Mouse (Mus musculus): ENCODE measurements around the gene Gpn3.
A peak's percentile ranks its signal among the peaks of the same experiment; 100 is the strongest.

The Gpn3 gene

DNA sequence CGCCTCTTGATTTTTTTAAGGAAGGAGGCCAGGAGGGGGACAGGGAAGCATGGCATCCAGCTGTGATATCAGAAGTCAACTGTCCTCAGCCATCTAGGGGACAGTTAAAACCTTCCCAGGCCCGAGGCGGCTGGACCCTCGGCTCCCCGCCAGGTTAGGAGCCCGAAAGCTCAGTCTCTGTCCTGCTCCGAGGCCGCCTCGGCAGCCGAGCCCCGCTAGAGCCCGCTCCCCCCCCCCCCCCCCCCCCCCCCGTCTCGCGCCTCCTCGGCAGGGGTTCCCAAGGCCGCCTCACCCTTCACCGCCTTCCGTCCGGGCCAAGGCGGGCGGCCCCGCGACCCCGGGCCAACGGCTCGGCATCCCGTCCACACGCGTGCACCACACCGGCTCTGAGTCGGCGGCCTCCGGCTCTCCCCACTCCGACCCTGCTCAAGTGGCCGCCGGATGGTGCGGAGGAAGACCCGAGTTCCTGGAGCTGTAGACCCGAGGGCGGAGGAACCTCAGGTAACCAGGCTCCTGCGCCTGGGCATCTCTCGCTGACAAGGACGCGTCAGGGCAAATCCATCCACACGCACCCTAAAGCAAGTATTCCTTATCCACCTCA, at the start of gene Gpn3:
TSS of gene Gpn3 (plus strand) at position 286 of the 601 bp plus-strand sequence.
- DNase-seq: no peak

DNA sequence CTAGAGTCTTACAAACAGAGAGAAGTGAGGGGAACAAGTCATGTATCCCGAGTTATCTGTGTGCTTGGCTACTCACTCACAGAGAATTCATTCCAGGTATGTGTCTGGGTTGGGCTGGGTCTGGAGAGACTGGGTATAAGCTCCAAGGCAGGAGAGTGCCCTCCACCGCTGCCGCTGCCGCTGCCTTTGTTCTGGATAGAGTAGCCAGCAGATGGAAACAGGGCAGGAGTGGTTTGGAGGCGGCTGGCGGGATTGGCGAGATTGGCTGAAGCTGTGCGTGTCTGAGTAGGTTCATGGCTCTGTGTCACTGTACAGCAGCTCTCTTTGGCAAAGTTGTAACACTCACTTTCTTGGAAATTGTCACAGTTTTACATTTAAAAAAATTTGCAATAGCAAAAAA, 48.2 kb upstream of the Gpn3 start:
- no peak for DNase-seq

DNA sequence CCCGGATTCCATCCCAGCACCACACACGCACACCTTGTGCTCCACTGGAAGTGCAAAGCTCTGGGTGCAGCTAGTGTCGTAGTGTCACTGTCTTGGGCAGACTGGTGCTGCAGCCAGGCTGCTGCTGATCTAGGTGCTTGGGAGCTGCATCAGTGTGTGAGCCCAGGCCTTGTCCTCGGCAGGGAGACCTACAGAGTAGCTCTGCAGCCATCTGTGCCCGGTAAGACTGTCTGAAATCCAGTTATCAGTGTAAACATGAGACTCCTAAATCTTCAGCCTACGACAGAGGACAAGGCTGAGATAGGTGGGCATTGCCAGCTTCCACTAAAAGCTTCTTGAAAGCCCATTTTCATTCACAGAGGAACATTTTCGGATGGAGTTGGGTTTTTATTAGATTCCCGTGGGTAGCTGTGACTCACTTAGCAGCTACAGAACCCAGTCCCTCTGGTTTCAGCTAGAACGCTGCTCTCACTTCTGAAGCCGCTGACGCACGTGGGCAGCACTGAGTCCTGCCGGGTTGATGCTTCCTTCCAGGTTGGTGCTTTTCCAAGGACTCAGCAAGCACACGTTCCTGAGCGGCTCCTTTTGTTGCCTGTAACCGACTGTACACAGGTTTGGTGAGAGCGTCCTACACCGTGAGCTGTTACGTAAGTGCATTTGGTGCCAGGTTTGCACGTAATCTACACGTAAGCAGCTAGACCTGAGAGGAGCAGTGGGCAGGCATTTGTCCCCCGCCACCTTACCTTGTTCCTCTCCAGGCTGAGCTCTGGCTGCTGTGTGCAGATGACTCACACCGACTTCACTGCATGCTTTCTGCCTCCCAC, 46.9 kb upstream of the Gpn3 start:
- DNase-seq: no peak

DNA sequence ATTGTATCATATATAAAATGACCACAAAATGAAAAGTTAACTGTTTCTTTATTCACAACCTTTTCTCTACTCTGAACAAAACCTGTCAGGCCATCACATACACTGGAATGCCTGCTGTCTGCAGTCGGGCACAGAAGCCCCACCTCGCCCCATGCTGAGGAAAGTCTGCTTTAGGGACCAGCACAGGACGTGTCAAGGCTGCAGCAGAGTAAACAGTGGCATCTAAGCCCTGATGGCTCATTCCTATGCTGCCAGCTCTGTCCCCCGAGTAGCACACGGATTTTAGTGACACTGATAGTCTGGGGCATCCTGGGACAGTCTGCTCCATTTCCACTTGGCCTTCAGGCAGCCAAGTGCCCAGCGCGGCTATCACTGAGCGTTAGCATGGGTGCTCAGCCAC, 46.2 kb upstream of the Gpn3 start:
- DNase-seq: no peak

DNA sequence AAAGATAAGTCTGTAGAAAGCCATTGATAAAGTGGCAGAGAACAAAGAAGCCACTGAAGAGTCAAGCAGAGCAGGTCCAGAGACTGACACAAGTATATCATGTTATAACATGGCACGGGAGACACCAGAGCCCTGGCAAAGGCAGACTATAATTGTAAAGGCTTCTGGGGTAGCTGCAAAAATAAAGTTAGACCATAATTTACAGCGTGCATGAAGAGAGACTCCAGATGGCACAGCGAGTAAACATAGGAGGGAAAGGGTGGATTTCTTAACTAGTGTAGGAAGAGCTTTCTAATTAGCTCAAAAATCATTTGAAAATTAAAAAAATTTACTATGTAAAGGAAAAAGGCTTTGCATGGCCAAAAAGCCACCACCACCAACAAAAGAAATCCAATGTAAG, 44.4 kb upstream of the Gpn3 start:
- DNase-seq: no peak

DNA sequence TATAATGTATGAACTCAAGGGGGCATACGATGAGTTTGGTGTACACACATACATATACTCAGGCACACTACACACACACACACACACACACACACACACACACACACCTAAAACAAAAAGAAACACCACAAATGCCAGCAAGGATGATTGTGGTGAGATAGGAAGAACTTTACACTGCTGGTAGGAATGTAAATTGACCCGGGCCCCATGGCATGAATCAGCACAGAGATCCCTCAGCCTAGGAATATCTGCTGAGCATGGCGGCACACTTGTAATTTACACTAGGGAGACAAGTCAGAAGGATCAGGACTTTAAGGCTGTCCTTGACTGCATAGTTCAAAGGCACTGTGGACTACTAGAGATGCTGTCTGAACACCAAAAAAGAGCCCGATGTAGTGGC, 41.4 kb upstream of the Gpn3 start:
- DNase-seq: no peak

DNA sequence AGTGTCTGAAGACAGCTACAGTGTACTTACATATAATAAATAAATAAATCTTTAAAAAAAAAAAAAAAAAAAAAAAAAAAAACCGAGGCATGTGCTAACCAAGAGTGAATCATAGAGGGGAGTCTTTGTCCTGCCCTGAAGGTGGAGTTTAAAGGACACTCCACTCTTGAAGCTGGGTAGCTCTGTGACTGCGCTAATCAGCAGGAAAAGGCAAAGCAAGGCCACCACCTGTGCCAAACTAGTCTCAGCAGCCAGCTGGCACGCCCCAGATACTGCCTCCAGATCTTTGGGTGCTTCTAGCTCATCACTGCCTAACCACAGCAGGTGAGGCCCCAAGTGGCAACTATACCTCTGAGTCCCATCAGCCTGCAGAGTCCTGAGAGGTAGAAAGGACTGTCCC, 37.0 kb upstream of the Gpn3 start:
- no peak for DNase-seq

DNA sequence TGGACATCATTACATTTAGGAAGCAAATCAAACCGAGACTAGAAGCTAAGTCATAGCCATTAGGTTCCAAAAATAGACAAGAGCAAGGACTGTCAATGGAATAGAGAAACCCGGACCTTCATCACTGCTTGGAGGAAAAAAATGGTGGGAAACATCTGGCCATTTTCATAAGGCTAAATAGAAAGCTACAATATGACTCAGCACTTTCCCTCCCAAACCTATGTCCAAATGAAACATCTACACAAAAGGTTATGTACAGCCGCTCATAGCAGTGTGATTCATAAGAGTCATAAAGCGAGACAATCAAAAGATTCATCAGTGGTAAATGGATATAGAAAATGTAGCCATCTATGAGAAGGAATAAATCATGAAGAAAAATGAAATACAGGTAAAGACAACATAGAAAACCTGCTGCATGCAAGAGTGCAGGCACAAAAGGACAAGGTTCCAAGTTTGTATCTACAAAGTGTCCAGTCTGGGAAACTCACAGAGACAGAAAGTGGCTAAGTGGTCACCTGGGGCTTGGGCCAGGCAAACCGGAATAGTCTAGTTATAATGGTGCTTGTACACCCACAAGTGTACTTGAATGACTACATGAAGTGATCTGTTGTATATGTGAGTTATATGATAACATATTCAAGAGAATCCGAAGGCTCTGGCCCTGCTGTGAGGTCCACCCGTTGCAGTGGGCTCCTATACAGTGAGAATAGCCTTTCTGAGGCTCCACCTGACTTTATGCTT, 35.0 kb upstream of the Gpn3 start:
- DNase-seq: no peak

DNA sequence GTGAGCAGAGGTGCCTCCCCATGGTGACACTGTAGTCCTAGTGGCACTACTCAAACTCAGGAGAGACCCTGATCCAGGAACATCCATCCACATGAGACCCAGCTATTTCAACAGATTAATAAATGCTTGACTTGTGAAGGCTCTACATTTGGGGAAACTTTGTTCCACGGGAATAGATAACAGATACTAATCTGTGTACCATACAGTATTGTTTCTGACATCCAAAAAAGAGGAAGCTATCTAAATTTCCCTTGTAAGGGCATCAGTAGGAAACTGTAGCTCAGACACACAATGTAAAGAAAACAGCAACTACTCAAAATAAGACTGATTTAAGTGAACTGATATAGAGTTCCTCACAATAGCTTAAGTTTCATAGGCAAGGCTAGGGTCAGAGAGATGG, 28.8 kb upstream of the Gpn3 start:
- no peak for DNase-seq

DNA sequence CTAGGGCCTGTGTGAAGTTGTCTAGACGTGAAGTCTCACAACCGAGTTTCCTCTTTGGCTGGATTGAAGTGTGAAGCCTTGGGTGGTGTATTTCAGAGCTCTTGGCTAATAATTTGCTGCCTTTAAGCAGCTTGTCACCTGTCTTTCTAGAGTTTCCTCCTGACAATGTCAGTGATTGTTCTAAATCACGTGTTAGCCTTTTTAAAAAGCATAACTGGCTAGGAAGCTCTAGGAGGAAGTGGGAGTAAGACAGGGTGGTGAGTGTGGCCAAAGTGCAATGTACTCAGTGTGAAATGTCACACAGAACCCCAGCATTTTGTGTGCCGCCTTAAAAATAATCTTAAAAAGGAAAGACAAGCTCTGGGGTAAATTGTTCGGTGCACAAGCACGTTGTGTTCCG, 27.9 kb upstream of the Gpn3 start:
- no peak for DNase-seq

DNA sequence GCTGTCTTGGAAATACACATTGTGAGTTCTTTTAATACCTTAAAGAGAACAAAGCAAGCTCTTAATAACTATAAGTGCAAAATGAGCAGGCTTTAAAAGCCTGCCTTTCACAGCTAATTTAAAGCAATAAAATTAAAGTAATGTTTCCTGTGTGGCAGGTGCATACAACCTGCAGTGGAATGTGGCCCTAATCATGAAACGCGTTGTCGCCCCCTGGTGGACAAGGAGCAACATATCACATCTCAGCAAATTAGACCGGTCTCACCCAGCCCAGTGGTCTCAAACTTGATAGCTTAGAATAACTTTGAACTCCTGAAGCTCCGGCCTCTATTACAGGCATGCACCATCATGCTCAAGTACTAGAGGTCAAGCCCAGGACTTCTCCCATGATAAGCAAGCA, 27.4 kb upstream of the Gpn3 start:
- DNase-seq: peak; percentile 86 to 87

DNA sequence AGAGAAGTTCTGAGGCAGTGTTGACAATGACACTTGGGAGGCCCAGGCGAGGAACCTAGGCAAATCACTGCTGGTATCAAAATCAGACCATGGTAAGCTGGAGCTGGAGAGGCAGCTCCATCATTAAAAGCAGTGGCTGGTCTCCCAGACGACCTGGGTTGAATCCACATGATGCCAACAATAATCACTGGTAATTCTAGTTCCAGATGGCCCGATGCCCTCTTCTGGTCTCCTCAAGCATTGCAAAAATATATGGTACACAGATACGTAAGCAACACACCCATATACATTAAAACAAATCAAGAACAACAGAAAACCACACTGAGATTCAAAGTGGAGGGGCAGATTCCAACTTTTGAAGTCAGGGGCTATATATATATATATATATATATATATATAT, 25.9 kb upstream of the Gpn3 start:
- no peak for DNase-seq

DNA sequence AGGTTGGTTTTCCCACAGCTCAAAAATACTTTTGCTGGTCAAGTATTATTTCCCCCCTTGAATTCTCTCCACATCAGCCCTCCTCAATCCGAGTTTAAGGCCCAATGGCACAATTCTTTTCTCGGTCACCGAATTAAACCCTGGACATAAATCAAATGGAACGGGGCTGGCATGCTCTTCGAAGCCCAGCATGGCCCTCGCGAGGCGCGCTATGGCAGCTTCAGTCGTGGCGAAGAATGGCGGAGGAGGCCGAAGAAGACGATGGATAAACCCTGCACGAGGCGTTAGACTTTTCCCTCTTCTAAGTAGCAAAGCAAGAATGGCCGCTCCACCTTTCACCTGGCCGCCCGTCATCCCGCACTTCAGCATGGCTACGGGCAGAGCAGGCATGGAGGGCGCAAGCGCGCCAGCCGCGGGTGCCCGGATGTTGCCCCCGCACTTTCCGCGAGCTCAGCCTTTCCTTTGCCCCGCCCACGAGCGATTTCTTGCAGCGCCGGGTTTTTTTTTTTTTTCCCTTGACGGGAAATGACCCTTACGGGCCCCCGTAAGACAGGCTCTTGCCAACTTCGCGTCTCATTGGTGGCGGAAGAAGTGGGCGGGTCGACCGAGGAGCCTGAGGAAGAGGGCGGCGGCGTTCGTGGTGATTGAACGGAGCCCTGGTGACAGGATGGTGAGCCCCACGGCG, 17.7 kb upstream of the Gpn3 start, which contains the start of the genes Rad9b and Vps29:
TSS of gene Rad9b (minus strand) at position 427 of the 685 bp plus-strand sequence.
TSS of gene Vps29 (plus strand) at position 563 of the 685 bp plus-strand sequence.
- peak; percentile 99 to 100 for DNase-seq

DNA sequence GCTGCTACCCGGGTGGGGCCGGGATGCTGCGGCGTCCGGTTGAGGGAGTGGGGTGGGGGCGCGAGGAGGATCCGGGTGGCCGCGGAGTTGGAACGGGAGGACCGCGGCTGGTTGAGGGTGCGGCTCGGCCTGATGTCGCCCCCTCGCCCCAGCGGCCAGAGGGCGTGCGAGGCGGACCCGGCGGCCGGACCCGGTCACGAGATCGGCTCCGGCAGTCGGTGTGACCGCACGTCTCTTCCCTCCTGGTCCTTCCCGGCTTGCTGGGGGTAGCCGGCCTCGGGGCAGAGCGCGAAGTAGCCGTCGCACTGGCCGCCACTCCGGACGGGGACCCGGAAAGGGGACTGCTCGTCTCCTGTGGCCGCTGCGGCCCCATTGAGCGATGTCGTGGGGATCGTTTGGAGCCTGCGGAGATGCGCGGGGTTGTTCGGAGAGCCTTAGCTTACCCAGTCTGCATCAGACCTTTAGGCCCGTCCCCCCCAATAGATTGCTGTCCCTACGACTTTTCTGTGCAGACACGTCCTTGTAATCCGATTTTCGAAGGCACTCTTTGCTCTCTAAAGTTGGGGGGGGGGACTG, 17.1 kb upstream of the Gpn3 start:
- no peak for DNase-seq

DNA sequence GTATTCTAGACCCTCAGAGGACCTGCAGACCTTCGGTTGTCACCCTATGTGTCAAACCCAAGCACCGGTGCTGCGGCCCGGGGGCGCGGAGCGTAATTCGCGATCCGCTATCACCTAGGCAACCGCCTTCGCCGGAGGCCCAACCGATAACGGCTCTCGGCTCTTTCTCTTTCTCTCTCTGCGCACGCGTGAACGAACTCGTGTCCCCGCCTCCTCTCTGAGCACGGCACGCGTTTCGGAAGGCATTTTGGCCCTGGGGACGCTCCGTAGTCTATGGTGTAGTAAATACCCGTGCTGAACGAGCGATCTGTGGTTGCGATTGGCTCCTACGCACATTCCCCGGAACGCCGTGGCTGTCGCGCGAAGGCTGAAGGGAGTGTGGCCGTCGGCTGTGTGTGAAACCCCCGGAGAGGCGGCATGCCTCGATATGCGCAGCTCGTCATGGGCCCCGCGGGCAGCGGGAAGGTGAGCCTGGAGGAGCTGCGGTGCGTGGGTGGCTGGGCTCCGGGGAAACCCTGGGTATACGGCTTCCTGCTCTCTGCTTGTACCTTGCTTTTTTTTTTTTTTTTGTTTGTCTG, 605 bp downstream of the Gpn3 start, which contains the start of gene Fam216a:
TSS of gene Fam216a (minus strand) at position 173 of the 578 bp plus-strand sequence.
- peak; percentile 99 to 100 for DNase-seq

DNA sequence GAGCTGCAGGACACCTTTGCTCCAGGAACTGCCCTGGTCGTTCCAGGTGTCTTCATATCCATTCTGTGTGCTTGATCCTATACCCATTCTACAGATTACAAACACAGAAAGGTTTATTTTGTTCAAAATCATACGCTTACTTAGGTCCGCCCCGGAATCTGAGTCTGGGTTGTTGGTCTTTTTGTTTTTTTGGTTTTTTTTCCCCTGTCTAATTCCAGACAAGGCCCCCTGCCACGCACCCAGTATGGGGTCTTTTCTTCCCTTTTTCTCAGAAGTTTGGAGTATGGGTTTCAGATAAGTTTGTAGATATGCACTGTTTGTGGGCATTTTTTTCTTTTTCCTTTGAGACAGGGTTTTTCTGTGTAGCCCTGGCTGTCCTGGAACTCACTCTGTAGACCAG, 1.2 kb downstream of the Gpn3 start:
- DNase-seq: no peak

DNA sequence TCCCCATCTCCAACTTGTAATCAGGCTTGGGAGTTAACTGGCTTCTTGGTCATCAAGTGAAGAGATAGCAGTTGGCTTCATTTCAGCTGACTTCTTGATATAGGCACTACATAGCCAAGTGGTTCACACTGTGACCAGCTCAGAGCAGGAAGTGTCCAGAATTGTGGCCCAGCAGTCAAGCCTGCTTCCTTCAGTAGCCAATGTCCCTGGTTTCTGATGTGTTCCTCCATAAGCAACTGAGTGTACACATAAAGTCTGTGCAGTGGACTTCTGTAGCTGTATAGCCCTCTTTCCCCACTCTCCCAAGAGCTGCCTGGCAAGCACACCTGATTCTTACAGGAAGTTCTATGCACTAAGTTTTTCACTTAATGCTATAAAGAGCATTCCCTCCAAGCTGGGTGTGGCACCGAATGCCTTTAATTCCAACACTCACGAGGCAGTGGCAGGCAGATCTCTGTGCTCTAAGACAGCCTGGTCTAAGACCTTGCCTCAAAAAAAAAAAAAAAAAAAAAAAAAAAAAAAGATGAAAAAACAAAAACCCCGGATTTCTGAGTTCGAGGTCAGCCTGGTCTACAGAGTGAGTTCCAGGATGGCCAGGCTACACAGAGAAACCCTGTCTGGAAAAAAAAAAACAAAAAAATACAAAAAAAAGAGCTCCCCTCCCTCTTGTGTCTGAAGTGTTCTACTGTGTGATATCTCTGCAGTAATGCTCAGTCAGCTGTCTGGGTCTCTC, 5.6 kb downstream of the Gpn3 start:
- no peak for DNase-seq

DNA sequence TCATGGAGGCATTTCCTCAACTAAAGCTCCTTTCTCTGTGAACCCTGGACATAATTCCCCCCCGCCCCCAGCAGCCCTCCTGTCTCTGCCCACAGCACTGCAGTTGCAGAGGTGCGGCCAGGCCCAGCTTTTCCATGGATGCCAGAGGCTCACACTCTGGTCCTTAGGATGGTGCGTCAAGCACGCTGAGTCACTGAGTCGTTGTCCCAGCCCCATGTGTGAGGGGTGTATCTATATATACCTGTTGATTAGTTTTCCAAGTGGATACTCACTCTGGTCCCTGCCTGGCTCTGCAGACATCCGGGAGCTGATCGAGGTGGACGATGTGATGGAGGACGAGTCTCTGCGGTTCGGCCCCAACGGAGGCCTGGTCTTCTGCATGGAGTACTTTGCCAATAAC, 6.5 kb downstream of the Gpn3 start:
- DNase-seq: no peak

DNA sequence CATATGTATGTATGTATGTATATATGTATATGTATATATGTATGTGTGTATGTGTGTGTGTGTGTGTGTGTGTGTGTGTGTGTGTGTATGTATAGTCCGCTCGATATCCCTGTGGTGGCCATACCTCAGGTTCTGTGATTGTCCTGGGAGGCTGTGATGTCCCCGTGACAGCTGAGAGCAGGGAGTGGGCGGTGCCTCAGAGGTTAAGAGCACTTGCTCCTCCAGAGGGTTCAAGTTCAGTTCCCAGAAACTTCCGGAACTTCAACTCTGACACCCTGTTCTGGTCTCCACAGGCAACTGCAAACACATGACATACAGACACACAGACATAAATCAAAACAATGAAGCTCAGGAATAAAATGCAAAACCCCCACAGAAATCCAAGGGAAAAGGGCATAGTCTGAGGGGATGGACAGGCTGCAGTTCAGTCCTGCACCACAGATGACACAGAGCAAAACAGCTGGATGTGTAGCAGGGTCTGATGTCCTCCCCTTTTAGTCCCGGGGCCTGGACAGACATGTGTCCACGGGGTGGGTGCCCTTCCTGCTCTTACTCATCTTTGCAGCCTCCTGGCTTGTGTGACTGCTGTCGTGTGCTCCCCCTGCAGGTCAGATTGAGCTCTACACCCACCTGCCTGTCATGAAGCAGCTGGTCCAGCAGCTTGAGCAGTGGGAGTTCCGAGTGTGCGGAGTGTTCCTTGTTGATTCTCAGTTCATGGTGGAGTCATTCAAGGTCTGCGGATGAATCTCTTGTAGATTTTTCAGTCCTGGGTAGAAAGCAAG, 7.9 kb downstream of the Gpn3 start:
- peak; percentile 83 to 87 for DNase-seq

DNA sequence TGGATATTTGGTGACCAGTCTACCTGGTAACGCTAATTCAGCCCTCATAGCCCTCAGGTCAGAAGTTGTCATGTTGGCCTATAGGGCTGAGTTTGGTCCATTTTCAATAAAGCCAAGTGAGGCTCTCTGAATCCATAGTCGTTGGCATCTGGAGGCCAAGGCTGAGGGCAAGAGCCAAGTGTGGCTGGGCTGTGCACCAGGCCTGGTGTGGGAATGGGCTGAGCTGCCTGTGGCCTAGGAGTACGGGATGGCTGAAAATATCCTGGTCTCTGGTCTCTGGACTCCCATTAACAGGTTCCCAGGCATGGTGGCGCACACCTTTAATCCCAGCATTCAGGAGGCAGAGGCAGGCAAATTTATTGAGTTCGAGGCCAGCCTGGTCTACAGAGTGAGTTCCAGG, 18.3 kb downstream of the Gpn3 start:
- no peak for DNase-seq

DNA sequence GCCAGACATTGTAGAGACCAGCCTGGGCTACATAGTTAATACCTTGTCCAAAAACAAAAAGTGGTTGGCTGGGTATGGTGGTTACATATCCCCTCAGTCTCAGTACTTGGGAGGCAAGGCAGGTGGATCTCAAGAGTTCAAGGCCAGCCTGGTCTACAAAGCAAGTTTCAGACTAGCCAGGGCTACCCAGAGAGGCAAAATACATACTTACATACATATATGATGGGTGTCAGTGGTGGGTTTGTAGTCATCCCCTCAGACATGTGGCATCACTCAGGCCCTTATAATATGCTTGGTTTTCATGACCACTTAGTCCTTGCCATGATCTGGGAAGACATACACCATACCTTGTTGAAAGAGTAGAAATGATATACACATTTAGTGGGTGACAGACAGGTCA, 19.0 kb downstream of the Gpn3 start:
- no peak for DNase-seq

Data from kidney, postnatal 4 days (tissue).